Mouse (Mus musculus): ENCODE measurements at regions not wholly inside any gene's neighbourhood (a gene's known extent, or its start where the extent isn't known, plus 50 kb on each side); places are given as distances from the start of the nearest gene placed in this dataset.

GRCm38 (mm10) chr3:149626186-149626585, 635.8 kb upstream of the Adgrl2 start:
- DNase-seq (ENCODE audit: low read depth, low spot score): no peak

DNA sequence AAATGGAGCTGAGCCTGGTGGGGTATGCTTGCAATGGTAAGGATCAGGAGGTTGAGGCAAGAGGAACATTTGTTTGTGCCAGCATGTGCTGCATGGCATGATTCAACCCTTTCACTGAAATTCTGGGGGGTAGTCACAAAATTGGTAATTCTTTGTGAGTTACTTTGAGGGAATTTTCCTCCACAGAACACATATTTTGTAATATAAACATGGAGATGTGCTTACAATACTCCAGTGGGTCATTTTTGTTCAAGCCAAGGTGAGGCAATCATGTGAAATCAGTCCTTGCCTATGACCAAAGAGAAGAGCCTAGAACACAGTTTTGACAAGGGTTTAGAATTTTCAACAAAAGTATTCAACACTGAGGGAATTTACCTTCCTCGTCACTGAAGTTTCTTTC, 635.1 kb upstream of the Adgrl2 start:
- DNase-seq (ENCODE audit: low read depth, low spot score): no peak

- DNase-seq (ENCODE audit: low read depth, low spot score): no peak
Measured at GRCm38 (mm10) chr3:149625066-149625465, 634.7 kb upstream of the Adgrl2 start.

DNA sequence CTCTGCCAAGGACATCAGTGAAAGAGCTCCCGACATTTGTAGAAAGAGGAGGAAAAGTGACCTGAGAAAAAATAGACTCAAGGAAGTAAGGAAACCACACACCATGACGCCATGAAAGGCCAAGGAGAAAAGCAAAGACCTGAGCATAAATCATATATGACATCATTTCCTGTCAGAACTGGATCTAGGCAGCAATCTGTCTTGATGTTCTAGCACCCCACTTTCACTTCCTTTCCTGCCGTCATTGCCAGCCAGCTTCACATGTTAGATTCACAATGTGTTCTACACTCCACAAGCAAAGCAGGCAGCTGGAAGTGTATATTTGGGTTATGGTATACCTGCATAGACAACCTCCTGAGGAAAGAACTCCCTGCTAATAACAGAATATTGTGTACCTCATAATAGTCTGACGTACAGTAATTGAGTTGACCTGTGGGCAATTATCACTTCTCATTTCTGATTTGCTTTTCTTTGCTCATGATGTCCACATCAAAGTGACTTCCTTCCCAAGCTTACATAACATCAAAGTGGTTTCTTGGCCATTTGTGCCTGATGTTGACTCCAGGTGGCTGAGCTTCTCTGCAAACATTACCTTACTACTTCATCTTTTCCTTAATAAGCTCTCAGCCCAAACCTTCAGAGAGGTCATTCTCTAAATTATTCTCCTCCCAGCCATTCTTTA, 633.6 kb upstream of the Adgrl2 start:
- DNase-seq (ENCODE audit: low read depth, low spot score): no peak

- DNase-seq (ENCODE audit: low read depth, low spot score): peak; percentile 1
Measured at GRCm38 (mm10) chr3:149603865-149604264, 613.5 kb upstream of the Adgrl2 start.

DNA sequence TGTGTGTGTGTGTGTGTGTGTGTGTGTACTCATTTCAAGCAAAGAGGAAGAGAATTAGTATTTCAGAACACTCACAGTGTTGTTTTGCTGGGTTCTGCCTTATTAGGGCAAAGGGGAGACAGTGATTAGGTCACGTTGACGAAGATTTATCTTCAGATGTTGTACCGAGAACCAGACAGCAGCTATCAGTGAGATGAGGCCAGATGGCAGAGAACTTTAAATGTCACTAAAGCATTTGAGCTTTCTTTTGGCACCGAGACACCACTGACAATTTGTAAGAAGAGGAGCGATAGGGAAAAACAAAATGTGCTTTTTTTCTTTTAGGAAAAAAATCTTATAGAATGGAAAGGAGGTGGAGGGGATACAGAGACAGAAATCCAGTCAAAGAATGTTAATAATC, 610.9 kb upstream of the Adgrl2 start:
- DNase-seq (ENCODE audit: low read depth, low spot score): no peak

- DNase-seq (ENCODE audit: low read depth, low spot score): no peak
Measured at GRCm38 (mm10) chr3:149594470-149594869, 604.1 kb upstream of the Adgrl2 start.

GRCm38 (mm10) chr3:149585769-149586168, 595.4 kb upstream of the Adgrl2 start:
- DNase-seq (ENCODE audit: low read depth, low spot score): no peak

DNA sequence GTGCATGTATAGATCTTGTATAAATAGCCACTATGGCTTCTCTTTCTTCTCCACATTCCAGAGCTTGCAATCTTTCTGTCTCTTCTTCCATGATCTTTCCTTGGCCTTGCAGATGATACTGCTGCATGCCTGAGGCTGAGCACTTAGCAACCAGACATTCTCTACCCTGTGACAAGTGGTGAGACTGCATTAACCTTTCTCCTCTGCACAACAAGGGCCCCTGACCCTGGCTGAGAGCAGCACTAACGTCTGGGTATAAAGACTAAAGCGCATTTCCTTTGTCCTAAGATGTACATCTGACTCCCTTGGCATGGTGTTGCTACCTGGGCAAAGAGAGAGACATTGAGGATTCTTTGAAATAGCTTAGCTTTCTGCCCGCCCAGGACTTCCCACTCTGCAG, 590.8 kb upstream of the Adgrl2 start:
- no peak for DNase-seq (ENCODE audit: low read depth, low spot score)

- no peak for DNase-seq (ENCODE audit: low read depth, low spot score)
Measured at GRCm38 (mm10) chr3:149575678-149576077, 585.3 kb upstream of the Adgrl2 start.

DNA sequence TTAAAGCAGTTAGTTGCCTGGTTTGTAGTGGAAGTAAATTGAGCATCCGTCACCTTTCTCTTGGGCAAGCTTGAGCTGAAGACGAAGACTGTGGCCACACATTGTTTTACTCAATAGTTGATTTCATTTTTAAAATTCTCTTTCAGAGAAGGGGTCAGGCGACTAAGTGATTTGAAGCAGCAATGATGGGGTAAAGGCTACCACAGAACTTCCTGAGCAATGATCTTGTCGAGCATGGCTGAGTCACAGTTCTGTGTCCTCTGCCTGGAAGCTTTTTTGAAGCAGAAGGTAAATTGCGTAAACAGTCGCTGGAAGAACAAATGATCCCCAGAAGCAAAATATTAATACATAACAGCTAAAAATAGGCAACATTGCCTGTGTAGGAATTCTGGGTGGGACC, 576.5 kb upstream of the Adgrl2 start:
- no peak for DNase-seq (ENCODE audit: low read depth, low spot score)

- no peak for DNase-seq (ENCODE audit: low read depth, low spot score)
Measured at GRCm38 (mm10) chr3:149550231-149550951, 560.0 kb upstream of the Adgrl2 start.

GRCm38 (mm10) chr3:149547045-149547444, 556.7 kb upstream of the Adgrl2 start:
- DNase-seq (ENCODE audit: low read depth, low spot score): no peak

DNA sequence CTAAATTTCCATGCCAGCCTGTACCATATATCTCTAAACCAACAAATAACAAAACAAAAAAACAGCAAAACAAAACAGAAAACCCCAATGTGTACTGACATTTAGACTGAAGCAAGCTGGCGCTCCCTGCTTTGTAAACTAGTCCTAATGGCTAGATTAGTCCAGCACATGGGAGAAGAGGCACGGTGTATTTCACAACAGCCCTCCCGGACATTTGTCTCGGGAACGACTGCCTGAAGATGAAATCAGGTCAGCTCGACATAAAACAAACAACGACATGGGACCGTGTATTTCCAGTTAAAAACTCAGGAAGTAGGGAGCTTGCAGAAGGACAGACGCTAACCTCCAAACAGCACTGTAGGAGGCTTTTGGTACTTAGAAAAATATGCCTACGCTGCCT, 555.9 kb upstream of the Adgrl2 start:
- DNase-seq (ENCODE audit: low read depth, low spot score): no peak

DNA sequence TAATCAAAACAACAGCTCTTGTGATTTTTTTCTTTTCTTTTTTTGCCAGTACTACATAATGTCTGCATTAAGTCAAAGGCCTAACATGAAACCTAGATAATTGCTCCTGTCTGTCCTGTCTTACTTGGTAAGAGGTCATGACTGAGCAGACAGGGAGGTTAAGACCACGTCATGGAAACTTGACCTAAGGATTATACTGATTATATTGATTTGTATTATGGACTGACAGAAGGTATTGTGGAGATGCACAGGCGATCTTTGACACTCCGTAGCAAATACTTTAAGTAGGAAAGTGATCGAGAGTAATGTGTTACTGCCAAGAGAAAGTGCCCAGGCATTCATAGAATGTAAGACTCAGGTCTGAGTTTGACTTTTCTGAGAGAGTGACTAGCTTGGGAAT, 543.8 kb upstream of the Adgrl2 start:
- DNase-seq (ENCODE audit: low read depth, low spot score): no peak

- DNase-seq (ENCODE audit: low read depth, low spot score): no peak
Measured at GRCm38 (mm10) chr3:149530026-149530607, 539.8 kb upstream of the Adgrl2 start.

DNA sequence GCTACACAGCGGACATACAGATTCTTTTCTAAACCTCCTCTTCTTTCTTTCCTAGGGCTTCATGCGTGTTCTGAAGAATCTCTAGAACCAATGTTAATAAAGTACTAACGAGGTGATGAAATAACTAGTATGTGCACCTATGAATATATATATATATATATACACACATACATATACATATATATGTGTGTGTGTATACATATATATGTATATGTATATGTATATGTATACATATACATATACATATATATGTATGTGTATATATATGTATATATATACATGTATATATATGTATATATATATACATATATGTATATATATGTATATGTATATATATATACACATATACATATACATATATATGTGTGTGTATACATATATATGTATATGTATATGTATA, 536.2 kb upstream of the Adgrl2 start:
- no peak for DNase-seq (ENCODE audit: low read depth, low spot score)

GRCm38 (mm10) chr3:149519575-149519929, 529.2 kb upstream of the Adgrl2 start:
- DNase-seq (ENCODE audit: low read depth, low spot score): no peak

- no peak for DNase-seq (ENCODE audit: low read depth, low spot score)
Measured at GRCm38 (mm10) chr3:149518928-149519574, 528.7 kb upstream of the Adgrl2 start.

DNA sequence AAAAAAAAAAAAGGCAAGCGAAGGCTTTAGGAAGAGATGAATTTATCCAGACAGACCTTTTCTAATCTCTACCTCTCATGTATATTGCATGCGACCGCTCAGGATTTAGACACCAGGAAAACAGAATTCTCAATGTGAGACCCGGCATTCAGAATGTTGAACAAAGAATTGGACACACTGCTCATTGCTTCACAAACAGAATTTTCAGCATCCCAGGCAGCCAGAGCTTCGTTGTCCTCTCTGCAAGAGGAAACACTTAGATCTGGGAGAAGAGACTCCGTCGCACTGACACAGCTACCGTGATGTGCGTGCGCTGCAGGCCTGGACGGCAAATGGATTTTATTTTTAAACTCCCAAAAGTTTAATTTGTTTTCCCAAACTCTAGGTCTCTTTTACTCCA, 527.2 kb upstream of the Adgrl2 start:
- DNase-seq (ENCODE audit: low read depth, low spot score): no peak

- no peak for DNase-seq (ENCODE audit: low read depth, low spot score)
Measured at GRCm38 (mm10) chr3:149509178-149509577, 518.8 kb upstream of the Adgrl2 start.

DNA sequence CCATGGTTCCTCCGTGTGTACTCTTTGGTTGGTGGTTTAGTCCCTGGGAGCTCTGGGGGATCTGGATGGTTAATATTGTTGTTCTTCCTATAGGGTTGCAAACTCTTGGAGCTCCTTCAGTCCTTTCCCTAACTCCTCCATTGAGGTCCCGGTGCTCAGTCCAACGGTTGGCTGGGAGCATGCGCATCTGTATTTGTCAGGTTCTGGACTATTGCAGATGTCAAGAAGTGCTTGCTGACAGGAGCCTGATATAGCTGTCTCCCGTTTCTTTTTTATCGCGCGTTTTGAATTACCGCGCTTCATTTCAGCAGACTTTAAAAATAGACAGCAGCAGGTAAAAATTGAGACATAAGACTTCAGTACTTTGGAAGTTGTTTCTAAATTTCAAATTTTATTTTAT, 518.3 kb upstream of the Adgrl2 start:
- no peak for DNase-seq (ENCODE audit: low read depth, low spot score)

DNA sequence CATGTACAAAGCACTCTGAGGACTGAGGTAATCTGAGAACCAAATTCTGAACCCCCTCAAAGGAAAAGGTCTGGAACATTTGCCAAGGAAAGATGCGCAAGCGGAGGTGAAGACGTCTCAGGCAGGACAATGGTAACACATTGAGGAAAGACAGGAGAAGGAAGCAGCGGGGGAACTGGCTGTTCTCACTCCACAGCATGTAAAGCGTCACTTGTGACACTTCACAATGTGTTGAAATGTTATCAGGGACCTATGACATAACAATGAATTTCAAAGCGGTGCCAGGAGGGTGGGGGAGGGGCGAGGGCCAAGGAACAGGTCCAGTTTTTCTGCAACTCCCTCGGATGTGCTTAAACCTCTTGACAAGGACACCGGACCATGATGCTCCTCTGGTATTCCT, 515.3 kb upstream of the Adgrl2 start:
- DNase-seq (ENCODE audit: low read depth, low spot score): no peak

Data from retina, adult 2 months (tissue).